Mouse (Mus musculus) adrenal gland, adult 8-10 months (tissue): ENCODE data around the gene Chrm3. TPM values are rescaled to one million over a fixed set of nuclear protein-coding genes. Genes with fewer than 3 reads are reported as not detected.

Experiments used
- DNase-seq: peaks from one replicate; pipeline ENCODE4 v3.0.0; 2022
- microRNA-seq, 2 experiments: library from miRNA; unstranded; fragments of <30 nt; microRNA quantifications; one replicate each; pipeline ENCODE4 v1.2.0; 2022
- total RNA-seq, 4 experiments: library from RNA; stranded (reverse); gene quantifications; 2 replicates each; pipeline ENCODE4 v1.2.4; 2022

Chrm3 gene
- total RNA-seq, 4 experiments from 2014 or later = 1.8 to 10.9 (median 4.4) TPM

DNA sequence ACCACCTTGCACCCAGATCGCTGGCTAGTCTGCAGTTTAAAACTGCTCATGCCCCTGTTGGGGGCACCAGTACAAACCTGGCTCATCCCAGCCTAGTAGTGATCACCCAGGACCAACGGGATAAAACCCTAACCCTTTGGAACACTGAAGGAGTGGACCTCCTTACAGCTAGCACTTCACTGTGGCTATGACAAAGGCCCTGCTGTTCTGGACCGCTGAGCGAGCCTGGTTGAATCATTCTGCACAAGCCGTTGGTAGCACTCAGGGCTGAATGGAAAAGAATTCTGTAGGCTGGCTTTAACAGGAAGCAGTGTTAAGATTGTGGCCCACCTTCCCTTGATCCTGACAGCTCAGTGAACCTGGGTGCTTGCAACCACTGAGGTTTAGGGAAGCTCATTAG lies 470.2 kb downstream of the Chrm3 start:
- DNase-seq = no peak

DNA sequence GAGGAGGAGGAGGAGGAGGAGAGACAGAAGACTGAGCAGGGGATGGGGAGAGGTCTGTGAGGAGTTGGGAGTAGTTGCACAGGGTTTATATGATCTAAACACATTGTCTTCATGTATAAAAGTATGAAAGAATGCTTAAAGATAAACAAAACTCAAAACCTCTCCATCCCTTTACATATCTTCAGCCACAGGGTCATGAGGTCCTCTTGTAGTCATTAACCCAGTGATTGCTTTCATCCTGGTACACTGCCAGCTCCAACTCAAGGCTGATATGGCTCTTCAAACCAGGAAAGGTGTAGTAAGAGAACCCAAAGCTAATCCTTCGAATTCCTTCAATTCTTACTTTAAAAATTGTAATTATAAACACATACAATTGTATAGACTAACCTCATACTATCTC lies 470.7 kb downstream of the Chrm3 start:
- no peak for DNase-seq

DNA sequence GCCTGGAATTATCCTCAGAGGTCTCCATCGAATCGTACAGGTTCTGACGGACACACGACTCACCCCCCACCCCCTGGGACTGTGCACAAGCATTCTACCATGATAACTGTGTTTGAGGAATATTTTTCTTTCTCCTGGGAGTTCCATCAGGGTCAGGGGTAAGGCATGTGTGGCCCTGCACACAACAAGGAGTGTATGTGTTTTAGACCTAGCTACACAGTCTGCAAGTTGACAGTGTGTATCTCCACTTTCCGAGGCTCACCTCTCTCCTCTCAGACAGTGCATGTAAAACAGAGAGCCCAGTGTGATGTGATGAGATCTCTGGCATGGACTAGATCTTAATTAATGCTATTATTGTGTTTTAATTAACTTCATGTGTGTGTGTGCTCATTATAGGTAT lies 472.4 kb downstream of the Chrm3 start:
- no peak for DNase-seq

- no peak for DNase-seq
Observed at GRCm38 (mm10) chr13:9887261-9887660, 473.4 kb downstream of the Chrm3 start.

DNA sequence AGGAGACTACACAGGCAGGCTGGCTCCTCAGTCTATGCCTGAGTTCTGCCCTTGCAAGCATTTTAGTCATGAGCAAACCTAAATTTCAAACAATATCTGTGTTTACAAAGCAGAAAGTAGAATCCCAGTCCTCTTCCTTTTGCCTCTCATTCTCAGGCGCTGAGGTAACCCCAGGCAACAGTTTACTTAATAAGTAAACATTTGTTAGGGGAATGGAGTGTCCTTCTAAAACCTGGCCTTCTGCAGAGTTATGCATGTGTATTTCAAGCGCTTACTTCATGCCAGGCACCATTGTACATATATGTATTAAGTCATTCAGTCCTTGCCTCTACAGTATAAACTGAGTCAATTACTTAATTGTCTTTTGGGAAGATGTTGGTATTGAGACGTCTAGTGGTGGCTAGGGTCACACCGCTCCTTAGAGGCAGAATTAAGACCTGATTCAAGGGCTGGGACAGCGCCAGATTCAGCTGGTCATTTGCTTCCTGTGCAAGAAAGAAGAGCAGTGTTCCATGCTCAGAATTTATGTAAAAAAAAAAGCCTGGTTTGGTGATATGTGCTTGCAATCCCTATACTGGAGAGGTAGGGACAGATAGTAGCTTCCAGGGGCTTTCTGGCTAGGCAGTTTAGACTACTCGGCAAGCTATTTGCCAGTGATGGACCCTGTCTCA lies 474.0 kb downstream of the Chrm3 start:
- DNase-seq = no peak

GRCm38 (mm10) chr13:9882362-9883282 lies 478.0 kb downstream of the Chrm3 start:
- peak; percentile 64 for DNase-seq

DNA sequence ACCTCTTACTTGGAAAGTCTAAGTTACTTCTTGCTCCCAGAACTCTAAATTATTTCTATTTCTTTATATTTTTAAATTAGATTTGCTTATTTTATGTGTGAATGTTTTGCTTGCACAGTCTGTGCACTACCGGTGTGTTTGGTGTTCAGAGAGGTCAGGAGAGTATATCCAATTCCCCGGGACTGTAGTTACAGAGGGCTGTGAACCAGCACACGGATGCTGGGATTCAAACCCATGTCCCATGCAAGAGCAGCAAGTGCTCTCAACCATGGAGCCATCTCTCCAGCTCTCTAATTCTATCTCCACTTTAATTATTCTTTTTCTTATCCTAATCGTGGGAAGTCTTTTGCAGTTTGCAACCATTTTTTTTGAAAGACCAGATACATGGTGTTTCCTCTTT lies 478.7 kb downstream of the Chrm3 start:
- no peak for DNase-seq

- no peak for DNase-seq
Observed at GRCm38 (mm10) chr13:9880401-9880800, 480.2 kb downstream of the Chrm3 start.

DNA sequence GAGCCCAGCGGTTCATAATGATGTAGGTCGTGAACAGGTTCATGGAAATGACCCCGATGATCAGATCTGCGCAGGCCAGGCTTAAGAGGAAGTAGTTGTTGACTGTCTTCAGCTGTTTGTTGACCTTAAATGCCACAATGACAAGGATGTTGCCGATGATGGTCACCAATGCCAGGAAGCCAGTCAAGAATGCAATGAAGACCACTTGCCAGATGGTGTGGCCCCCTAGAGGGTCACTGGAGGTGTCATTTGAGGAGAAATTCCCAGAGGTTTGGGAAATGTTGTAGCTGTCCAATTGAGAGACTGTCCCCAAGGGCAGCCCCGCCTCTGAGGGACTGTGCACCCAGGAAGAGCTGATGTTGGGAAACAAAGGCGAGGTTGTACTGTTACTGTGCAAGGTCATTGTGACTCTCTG lies 482.0 kb downstream of the Chrm3 start:
- DNase-seq = no peak

GRCm38 (mm10) chr13:9873377-9873776 lies 487.3 kb downstream of the Chrm3 start:
- DNase-seq = no peak

DNA sequence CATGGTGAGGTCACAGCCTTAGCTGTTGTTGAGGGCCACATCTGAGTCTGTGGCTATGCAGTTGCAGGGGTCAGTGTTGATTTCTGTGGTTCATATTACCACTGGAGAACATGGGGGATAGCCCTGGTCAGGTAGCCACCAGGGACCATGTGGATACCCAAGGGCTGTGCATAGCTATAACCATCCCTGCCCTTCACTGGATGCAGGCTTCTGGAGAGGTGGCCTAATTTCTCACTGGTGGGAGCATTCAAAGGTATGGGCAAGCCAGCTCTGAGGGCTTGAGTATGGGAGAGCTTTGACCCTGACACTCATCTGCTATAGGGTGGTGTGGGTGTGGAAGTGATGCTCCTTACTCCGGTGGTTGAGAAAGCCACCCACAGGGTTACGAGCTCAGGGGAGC lies 494.5 kb downstream of the Chrm3 start:
- no peak for DNase-seq

- DNase-seq = no peak
Observed at GRCm38 (mm10) chr13:9847515-9847914, 513.1 kb downstream of the Chrm3 start.

GRCm38 (mm10) chr13:9846543-9847434 lies 513.9 kb downstream of the Chrm3 start:
- DNase-seq = peak; percentile 18

GRCm38 (mm10) chr13:9834146-9834679 lies 526.4 kb downstream of the Chrm3 start:
- peak; percentile 31 for DNase-seq

GRCm38 (mm10) chr13:9826227-9826626 lies 534.4 kb downstream of the Chrm3 start:
- DNase-seq = peak; percentile 7

Small RNA genes within 50 kb of the gene (microRNA-seq; reads per million reads assigned to microRNA genes)
- 0 reads per million in 2 experiments for gene Gm24187
